ENCODE assay signal across 8 mouse cellular contexts in the genomic region with DNA sequence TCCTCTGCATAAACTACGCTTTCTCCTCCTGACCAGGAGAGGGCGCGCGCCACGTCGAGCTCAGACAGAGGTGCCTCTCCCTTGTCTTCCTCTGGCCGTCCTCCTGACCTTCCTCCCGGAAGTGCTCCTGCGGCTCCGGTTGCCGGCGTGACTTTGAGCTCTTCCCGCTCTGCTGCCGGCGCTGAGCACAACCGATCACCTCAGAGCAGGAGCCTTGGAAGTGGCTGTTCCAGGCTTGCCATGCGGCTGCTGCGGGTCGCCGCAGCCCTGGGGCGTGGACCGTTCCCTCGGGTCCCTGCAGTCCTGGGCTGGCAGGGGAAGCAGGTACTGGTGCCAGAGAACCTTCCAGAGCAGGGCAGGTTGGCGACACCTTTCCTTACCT. TPM values are rescaled to one million over a fixed set of nuclear protein-coding genes. Genes with fewer than 3 reads are reported as not detected.
DNase-seq lines count a peak whose midpoint lies in the region; ATAC-seq lines count a peak whose summit lies in the region.

A gene (plus strand): TSS at position 98 of the 382 bp plus-strand sequence.

- H3K27me3 ChIP-seq in heart, embryonic 10.5 days (ENCODE audit: insufficient read depth, poor library complexity, severe bottlenecking): no peaks in the 10 kb centered on the region
- H3K27me3 ChIP-seq in kidney, embryonic 15.5 days: no peaks in the 10 kb centered on the region

- peak; percentile 99 for ATAC-seq in erythroblast, adult 5-6 weeks (replicated peaks; ENCODE audit: low FRiP score, poor library complexity, severe bottlenecking)
- peak; percentile 96 for ATAC-seq in kidney, embryonic 15.5 days (replicated peaks; ENCODE audit: low FRiP score)
- ATAC-seq in monocyte, adult 5-6 weeks (replicated peaks; ENCODE audit: insufficient number of reproducible peaks, low FRiP score, low TSS enrichment, poor library complexity, severe bottlenecking): peak; percentile 98

- H3K27ac ChIP-seq in heart, embryonic 10.5 days: peak within 1 kb of the TSS; percentile 90
- H3K27ac ChIP-seq in kidney, embryonic 15.5 days: no peak within 1 kb of the TSS

- WGBS in heart, embryonic 10.5 days: under 1% methylated on average over 24 of the region's 24 CpGs
- WGBS in kidney, embryonic 15.5 days: under 1% methylated on average over 24 of the region's 24 CpGs

- peak within 1 kb of the TSS; percentile 71 for H3K4me2 ChIP-seq in kidney, embryonic 15.5 days

- DNase-seq in B cell, adult 2 months: peak; percentile 87
- peak; percentile 96 for DNase-seq in brain, adult 2 months (ENCODE audit: low read depth, low spot score)
- peak; percentile 94 for DNase-seq in heart, embryonic 10.5 days (ENCODE audit: low spot score)
- DNase-seq in liver: peak; percentile 88
- DNase-seq in spleen, postnatal 4 days (ENCODE audit: low spot score in 2 of 2): peak; percentile 84 to 94

- H3K9me3 ChIP-seq in heart, embryonic 10.5 days: peaks cover 7% of the 10 kb centered on the region
- H3K9me3 ChIP-seq in kidney, embryonic 15.5 days (replicated peaks): peaks cover 11% of the 10 kb centered on the region; the same call in 1 of the 2 replicates

- peaks cover 9% of the 10 kb centered on the region for H3K4me1 ChIP-seq in heart, embryonic 10.5 days
- H3K4me1 ChIP-seq in kidney, embryonic 15.5 days: peaks cover 7% of the 10 kb centered on the region

- H3K36me3 ChIP-seq in heart, embryonic 10.5 days: peaks cover 33% of the 10 kb centered on the region
- H3K36me3 ChIP-seq in kidney, embryonic 15.5 days: peaks cover 29% of the 10 kb centered on the region

- H3K9ac ChIP-seq in kidney, embryonic 15.5 days: peak within 1 kb of the TSS; percentile 86

- H3K4me3 ChIP-seq in heart, embryonic 10.5 days: peak within 1 kb of the TSS; percentile 98
- H3K4me3 ChIP-seq in kidney, embryonic 15.5 days (replicated peaks): peak within 1 kb of the TSS; percentile 99

RNA-seq across cellular contexts. Expression of the gene that starts here (rescaled TPM):
- 11.5 and 11.9 TPM in 2 replicates for total RNA-seq in erythroblast, adult 5-6 weeks (2015; ENCODE audit: low replicate concordance)
- 18.3 and 20.4 TPM in 2 replicates for total RNA-seq in erythroblast, adult 5-6 weeks (2017; ENCODE audit: low replicate concordance)
- polyA plus RNA-seq in heart, embryonic 10.5 days (2016; fragmentation: Nextera tagmentation; extraction: Ambion mirVana): 86.5 and 121 TPM in 2 replicates
- polyA plus RNA-seq in kidney, embryonic 15.5 days (2015; fragmentation: Nextera tagmentation; extraction: Ambion mirVana): 53.2 and 56.2 TPM in 2 replicates
- total RNA-seq in monocyte, adult 5-6 weeks (2017): 21.0 to 39.6 TPM (median 28.6 TPM) in 3 replicates
